Mouse (Mus musculus): Measurements from ENCODE around the gene Stat5b. TPM values are rescaled to one million over a fixed set of nuclear protein-coding genes. Genes with fewer than 3 reads are reported as not detected.

Stat5b gene
- polyA plus RNA-seq, 1 experiment from 2014 or later = 13.4 TPM

DNA sequence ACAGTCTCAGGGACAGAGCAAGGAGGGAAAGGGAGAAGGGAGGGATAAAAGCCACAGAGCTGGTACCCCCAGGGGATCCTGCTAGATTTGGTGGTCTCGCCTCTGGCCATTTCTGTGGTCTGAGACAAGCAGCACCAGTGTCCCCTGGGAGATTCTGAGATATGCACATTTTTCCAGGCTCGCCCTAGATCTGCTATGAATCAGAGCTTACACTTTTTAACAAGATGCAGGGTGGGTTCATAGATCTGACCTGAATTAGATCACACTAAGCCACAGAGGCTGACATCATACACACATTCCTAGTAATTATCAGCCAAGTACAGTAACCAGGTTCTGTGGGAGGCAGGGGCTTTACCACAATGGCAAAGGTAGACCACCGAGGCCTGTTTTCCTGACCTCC lies 60.8 kb downstream of the Stat5b start:
- Histone ChIP-seq H3K4me3 (ENCODE audit: low read depth, low read length) (no peak overlapping the region), H3K36me3 (ENCODE audit: control insufficient read depth, insufficient read depth, low read length) (no peaks in the 10 kb centered on the region), H3K9me3 (ENCODE audit: control insufficient read depth, low read length) (no peaks in the 10 kb centered on the region), H3K4me1 (replicated peaks; ENCODE audit: control insufficient read depth, insufficient read depth, low read length) (no peaks in the 10 kb centered on the region), H3K9ac (ENCODE audit: low read depth, low read length) (no peak overlapping the region), H3K27ac (ENCODE audit: low read depth, low read length) (no peak overlapping the region), H3K27me3 (ENCODE audit: control insufficient read depth, insufficient read depth, low read length) (no peaks in the 10 kb centered on the region), H3K4me2 (replicated peaks; ENCODE audit: low read depth, low read length) (no peak overlapping the region)
- ATAC-seq (ENCODE audit: low FRiP score) = no peak
- WGBS = 85% methylated on average over 3 of the region's 3 CpGs
- DNase-seq (ENCODE audit: low spot score) = no peak

DNA sequence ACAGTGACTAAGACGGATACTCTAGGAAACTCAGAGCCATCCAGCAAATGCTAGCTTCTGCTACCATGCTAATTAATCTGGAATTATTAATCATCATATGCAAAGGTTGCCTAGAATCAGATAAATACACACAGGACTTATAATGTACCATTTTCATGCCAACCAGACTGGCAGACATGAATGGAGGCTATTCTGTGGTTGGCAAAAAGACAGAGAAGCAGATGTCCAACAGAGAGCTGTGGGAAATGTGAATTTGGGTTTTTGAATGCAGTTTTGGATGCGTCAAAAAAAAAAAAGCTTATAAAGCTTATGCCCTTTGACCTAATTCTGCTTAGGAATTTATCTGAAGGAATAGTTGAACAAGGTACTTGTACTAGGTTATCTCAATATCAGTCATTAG lies 64.8 kb downstream of the Stat5b start:
- 96% methylated on average over 2 of the region's 2 CpGs for WGBS
- H3K4me2 ChIP-seq (replicated peaks; ENCODE audit: low read depth, low read length) = no peak overlapping the region
- no peaks in the 10 kb centered on the region for H3K9me3 ChIP-seq (ENCODE audit: control insufficient read depth, low read length)
- H3K9ac ChIP-seq (ENCODE audit: low read depth, low read length) = no peak overlapping the region
- H3K4me1 ChIP-seq (replicated peaks; ENCODE audit: control insufficient read depth, insufficient read depth, low read length) = no peaks in the 10 kb centered on the region
- no peak for ATAC-seq (ENCODE audit: low FRiP score)
- no peak for DNase-seq (ENCODE audit: low spot score)
- no peaks in the 10 kb centered on the region for H3K36me3 ChIP-seq (ENCODE audit: control insufficient read depth, insufficient read depth, low read length)
- H3K27ac ChIP-seq (ENCODE audit: low read depth, low read length) = no peak overlapping the region
- H3K4me3 ChIP-seq (ENCODE audit: low read depth, low read length) = no peak overlapping the region
- H3K27me3 ChIP-seq (ENCODE audit: control insufficient read depth, insufficient read depth, low read length) = no peaks in the 10 kb centered on the region

DNA sequence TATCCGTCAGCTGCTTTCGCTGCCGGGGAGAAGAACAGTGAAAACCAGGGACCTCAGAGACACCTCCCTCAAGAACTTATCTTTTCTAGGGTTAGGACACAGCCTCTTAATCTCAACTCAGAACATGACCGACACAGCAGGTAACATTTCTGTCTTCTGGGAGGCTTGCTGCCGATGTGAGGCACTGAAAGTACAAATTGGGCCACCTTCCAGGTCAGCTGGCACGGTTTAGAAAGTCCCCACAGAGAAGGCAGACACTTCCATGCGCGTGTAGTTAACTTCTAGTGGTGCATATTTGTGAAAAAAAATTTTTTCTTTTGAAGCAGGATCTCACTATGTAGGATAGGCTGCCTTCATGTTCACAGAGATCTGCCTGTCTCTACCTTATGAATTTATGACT lies 66.2 kb downstream of the Stat5b start:
- Histone ChIP-seq H3K27ac (ENCODE audit: low read depth, low read length) (no peak overlapping the region), H3K27me3 (ENCODE audit: control insufficient read depth, insufficient read depth, low read length) (no peaks in the 10 kb centered on the region), H3K4me2 (replicated peaks; ENCODE audit: low read depth, low read length) (no peak overlapping the region), H3K36me3 (ENCODE audit: control insufficient read depth, insufficient read depth, low read length) (no peaks in the 10 kb centered on the region), H3K9me3 (ENCODE audit: control insufficient read depth, low read length) (no peaks in the 10 kb centered on the region), H3K9ac (ENCODE audit: low read depth, low read length) (no peak overlapping the region), H3K4me1 (replicated peaks; ENCODE audit: control insufficient read depth, insufficient read depth, low read length) (no peaks in the 10 kb centered on the region), H3K4me3 (ENCODE audit: low read depth, low read length) (no peak overlapping the region)
- 85% methylated on average over 8 of the region's 8 CpGs for WGBS
- ATAC-seq (ENCODE audit: low FRiP score) (no peak), DNase-seq (ENCODE audit: low spot score) (no peak)

DNA sequence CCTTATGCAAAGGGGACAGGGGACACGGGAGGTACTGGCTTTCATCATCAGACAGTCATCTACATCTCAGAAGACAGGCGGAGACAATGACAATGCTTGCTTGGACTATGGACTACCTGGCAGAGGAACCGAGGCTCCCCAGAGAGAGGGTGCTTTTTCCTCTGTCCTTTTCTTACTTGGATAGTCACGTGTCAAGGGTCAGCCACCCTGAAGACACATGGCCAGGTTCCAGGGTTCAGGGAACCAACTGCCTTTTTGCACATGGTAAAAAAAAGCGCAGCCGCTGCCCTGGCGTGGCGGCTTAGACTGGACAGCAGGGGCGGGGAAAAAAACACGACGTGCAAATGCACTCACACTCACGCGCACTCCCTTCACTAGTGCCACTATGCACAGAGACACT lies 68.0 kb downstream of the Stat5b start:
- ATAC-seq (ENCODE audit: low FRiP score) (no peak), DNase-seq (ENCODE audit: low spot score) (no peak)
- Histone ChIP-seq H3K27me3 (ENCODE audit: control insufficient read depth, insufficient read depth, low read length) (no peaks in the 10 kb centered on the region), H3K4me3 (ENCODE audit: low read depth, low read length) (no peak overlapping the region), H3K9me3 (ENCODE audit: control insufficient read depth, low read length) (no peaks in the 10 kb centered on the region), H3K27ac (ENCODE audit: low read depth, low read length) (no peak overlapping the region), H3K36me3 (ENCODE audit: control insufficient read depth, insufficient read depth, low read length) (no peaks in the 10 kb centered on the region), H3K4me1 (replicated peaks; ENCODE audit: control insufficient read depth, insufficient read depth, low read length) (no peaks in the 10 kb centered on the region), H3K9ac (ENCODE audit: low read depth, low read length) (no peak overlapping the region), H3K4me2 (replicated peaks; ENCODE audit: low read depth, low read length) (no peak overlapping the region)
- WGBS = 91% methylated on average over 13 of the region's 13 CpGs

- Histone ChIP-seq H3K9me3 (ENCODE audit: control insufficient read depth, low read length) (no peaks in the 10 kb centered on the region), H3K4me3 (ENCODE audit: low read depth, low read length) (no peak overlapping the region), H3K27me3 (ENCODE audit: control insufficient read depth, insufficient read depth, low read length) (no peaks in the 10 kb centered on the region), H3K4me2 (replicated peaks; ENCODE audit: low read depth, low read length) (no peak overlapping the region), H3K27ac (ENCODE audit: low read depth, low read length) (no peak overlapping the region), H3K9ac (ENCODE audit: low read depth, low read length) (no peak overlapping the region), H3K4me1 (replicated peaks; ENCODE audit: control insufficient read depth, insufficient read depth, low read length) (no peaks in the 10 kb centered on the region), H3K36me3 (ENCODE audit: control insufficient read depth, insufficient read depth, low read length) (no peaks in the 10 kb centered on the region)
- WGBS = 86% methylated on average over 15 of the region's 15 CpGs
- no peak for ATAC-seq (ENCODE audit: low FRiP score)
- DNase-seq (ENCODE audit: low spot score) = no peak
These were observed 68.6 kb downstream of the Stat5b start for GRCm38 (mm10) chr11:100781763-100782475.

DNA sequence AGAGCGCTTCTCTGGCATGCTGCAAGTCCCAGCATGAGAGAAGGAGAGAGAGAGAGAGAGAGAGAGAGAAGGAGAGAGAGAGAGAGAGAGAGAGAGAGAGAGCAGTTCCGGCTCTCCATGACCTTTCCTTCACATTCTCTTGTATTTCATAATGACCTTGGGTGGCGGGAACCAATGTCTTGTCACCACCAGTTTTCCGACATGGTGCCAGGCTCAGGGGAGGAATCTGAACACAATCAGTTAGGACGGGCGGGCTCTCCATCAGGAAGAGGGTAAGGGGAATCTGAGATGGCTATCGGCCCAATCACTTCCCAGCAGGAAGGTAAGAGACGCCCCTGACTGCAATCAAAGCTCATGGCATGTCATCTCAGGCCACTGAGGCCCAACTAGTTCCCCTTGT lies 70.3 kb downstream of the Stat5b start:
- DNase-seq (ENCODE audit: low spot score) (no peak), ATAC-seq (ENCODE audit: low FRiP score) (no peak)
- H3K4me3 ChIP-seq (ENCODE audit: low read depth, low read length) = no peak overlapping the region
- no peaks in the 10 kb centered on the region for H3K9me3 ChIP-seq (ENCODE audit: control insufficient read depth, low read length)
- no peak overlapping the region for H3K4me2 ChIP-seq (replicated peaks; ENCODE audit: low read depth, low read length)
- 82% methylated on average over 8 of the region's 8 CpGs for WGBS
- H3K9ac ChIP-seq (ENCODE audit: low read depth, low read length) = no peak overlapping the region
- H3K36me3 ChIP-seq (ENCODE audit: control insufficient read depth, insufficient read depth, low read length) = no peaks in the 10 kb centered on the region
- H3K27ac ChIP-seq (ENCODE audit: low read depth, low read length) = no peak overlapping the region
- no peaks in the 10 kb centered on the region for H3K4me1 ChIP-seq (replicated peaks; ENCODE audit: control insufficient read depth, insufficient read depth, low read length)
- no peaks in the 10 kb centered on the region for H3K27me3 ChIP-seq (ENCODE audit: control insufficient read depth, insufficient read depth, low read length)

- no peaks in the 10 kb centered on the region for H3K4me1 ChIP-seq (replicated peaks; ENCODE audit: control insufficient read depth, insufficient read depth, low read length)
- no peak overlapping the region for H3K9ac ChIP-seq (ENCODE audit: low read depth, low read length)
- no peaks in the 10 kb centered on the region for H3K27me3 ChIP-seq (ENCODE audit: control insufficient read depth, insufficient read depth, low read length)
- H3K4me2 ChIP-seq (replicated peaks; ENCODE audit: low read depth, low read length) = no peak overlapping the region
- H3K27ac ChIP-seq (ENCODE audit: low read depth, low read length) = no peak overlapping the region
- WGBS = 75% methylated on average over 3 of the region's 3 CpGs
- no peak overlapping the region for H3K4me3 ChIP-seq (ENCODE audit: low read depth, low read length)
- ATAC-seq (ENCODE audit: low FRiP score) (no peak), DNase-seq (ENCODE audit: low spot score) (no peak)
- H3K36me3 ChIP-seq (ENCODE audit: control insufficient read depth, insufficient read depth, low read length) = no peaks in the 10 kb centered on the region
- no peaks in the 10 kb centered on the region for H3K9me3 ChIP-seq (ENCODE audit: control insufficient read depth, low read length)
These were observed 72.5 kb downstream of the Stat5b start for GRCm38 (mm10) chr11:100778069-100778468.

GRCm38 (mm10) chr11:100775921-100776320 lies 74.6 kb downstream of the Stat5b start:
- 84% methylated on average over 10 of the region's 10 CpGs for WGBS
- Histone ChIP-seq H3K9me3 (ENCODE audit: control insufficient read depth, low read length) (no peaks in the 10 kb centered on the region), H3K4me1 (replicated peaks; ENCODE audit: control insufficient read depth, insufficient read depth, low read length) (no peaks in the 10 kb centered on the region), H3K9ac (ENCODE audit: low read depth, low read length) (no peak overlapping the region), H3K4me3 (ENCODE audit: low read depth, low read length) (no peak overlapping the region), H3K27me3 (ENCODE audit: control insufficient read depth, insufficient read depth, low read length) (no peaks in the 10 kb centered on the region), H3K4me2 (replicated peaks; ENCODE audit: low read depth, low read length) (no peak overlapping the region), H3K27ac (ENCODE audit: low read depth, low read length) (no peak overlapping the region), H3K36me3 (ENCODE audit: control insufficient read depth, insufficient read depth, low read length) (no peaks in the 10 kb centered on the region)
- DNase-seq (ENCODE audit: low spot score) = no peak
- ATAC-seq (ENCODE audit: low FRiP score) = no peak

- Histone ChIP-seq H3K4me2 (replicated peaks; ENCODE audit: low read depth, low read length) (no peak overlapping the region), H3K27me3 (ENCODE audit: control insufficient read depth, insufficient read depth, low read length) (no peaks in the 10 kb centered on the region), H3K9me3 (ENCODE audit: control insufficient read depth, low read length) (no peaks in the 10 kb centered on the region), H3K9ac (ENCODE audit: low read depth, low read length) (no peak overlapping the region), H3K27ac (ENCODE audit: low read depth, low read length) (no peak overlapping the region), H3K4me1 (replicated peaks; ENCODE audit: control insufficient read depth, insufficient read depth, low read length) (no peaks in the 10 kb centered on the region), H3K36me3 (ENCODE audit: control insufficient read depth, insufficient read depth, low read length) (no peaks in the 10 kb centered on the region), H3K4me3 (ENCODE audit: low read depth, low read length) (no peak overlapping the region)
- no peak for DNase-seq (ENCODE audit: low spot score)
- ATAC-seq (ENCODE audit: low FRiP score) = no peak
- WGBS = 88% methylated on average over 4 of the region's 4 CpGs
These were observed 76.3 kb downstream of the Stat5b start for GRCm38 (mm10) chr11:100774261-100774660.
